Mouse (Mus musculus) liver, postnatal 0 days (tissue): ENCODE measurements around the gene Gm37240.

ENCODE experiments used
- CTCF ChIP-seq: sonication (generic); IDR thresholded peaks from 2 replicates; pipeline ENCODE4 v1.5.1; 2016; ENCODE audit warnings: antibody characterized with exemption, low read depth
- EP300 ChIP-seq: IDR thresholded peaks from 2 replicates; pipeline ENCODE4 v1.6.1; 2016; ENCODE audit warnings: antibody characterized with exemption, low read depth, mild to moderate bottlenecking

- TF ChIP-seq CTCF (no peak), EP300 (no peak)
Measured at GRCm38 (mm10) chr3:85024237-85024636, 863.1 kb downstream of the Gm37240 start.
